Mouse (Mus musculus) cerebellum, adult 11 months (tissue): ENCODE measurements at regions not wholly inside any gene's neighbourhood (a gene's known extent, or its start where the extent isn't known, plus 50 kb on each side); places are given as distances from the start of the nearest gene placed in this dataset.

ENCODE experiments used
- DNase-seq: peaks from one replicate; pipeline ENCODE4 v3.0.0; 2022

DNA sequence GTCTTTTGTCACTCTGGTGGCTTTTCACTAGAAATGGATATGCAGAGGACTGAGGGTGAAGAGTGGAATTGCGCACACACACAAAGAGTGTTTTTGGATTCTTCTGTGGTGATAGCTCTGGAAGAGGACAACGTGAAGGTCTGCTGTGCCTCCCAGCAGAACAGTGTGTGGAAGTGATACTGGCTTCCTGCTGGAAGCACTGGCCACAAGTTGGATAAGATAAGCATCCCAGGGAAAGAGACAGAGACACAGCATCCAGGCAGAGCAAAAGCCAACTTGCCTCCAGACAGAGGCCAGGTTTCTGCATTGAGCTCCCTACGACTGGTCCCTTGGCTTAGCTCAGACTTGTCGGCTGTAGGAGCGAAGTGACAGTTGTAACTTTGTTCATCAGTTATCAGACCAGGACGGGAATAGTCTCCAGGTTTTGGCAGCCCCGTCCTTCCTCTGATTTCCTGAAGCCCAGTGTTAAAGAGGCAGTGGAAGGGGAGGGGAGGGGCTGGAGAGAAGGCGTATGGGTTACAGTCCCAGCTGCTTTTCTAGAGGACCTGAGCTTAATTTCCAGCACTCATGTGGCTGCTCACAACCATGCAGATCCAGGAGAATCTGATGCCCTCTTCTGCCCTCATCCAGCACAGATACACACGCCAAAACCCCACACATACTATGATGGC is 89.2 kb downstream of the Tmem170b start:
- no peak for DNase-seq

DNA sequence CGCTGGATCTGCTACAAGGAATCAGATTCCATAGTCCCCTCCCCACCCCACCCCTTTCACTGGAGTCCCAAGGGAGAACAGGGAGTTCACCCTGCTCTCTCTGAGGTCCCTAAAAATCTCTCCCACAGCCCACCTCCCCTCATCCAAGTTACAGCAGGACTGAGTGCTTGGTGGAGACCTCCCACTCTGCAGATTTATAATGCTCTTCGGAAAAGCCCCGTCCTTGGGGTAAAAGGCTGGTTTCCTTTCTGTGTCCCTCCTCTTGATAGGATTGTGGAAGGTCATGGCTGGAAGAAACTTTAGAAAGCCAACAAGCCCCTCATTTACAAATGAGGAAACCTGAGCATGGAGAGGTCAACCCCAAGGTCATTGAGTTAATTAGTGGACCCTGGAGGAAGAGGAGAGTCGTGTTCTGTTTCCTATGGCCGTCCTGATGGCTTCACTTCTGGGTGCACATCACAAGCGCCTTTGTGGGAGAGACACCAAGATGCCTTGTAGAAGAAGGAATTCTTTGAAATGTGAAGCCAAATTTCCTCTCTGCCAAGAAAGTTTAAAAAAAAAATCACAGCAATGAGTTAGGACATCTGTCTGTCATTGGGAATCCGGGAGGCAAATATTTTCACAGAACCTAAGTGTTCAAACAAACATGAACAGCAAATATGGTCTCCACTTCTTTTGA is 91.2 kb downstream of the Tmem170b start:
- DNase-seq = no peak

DNA sequence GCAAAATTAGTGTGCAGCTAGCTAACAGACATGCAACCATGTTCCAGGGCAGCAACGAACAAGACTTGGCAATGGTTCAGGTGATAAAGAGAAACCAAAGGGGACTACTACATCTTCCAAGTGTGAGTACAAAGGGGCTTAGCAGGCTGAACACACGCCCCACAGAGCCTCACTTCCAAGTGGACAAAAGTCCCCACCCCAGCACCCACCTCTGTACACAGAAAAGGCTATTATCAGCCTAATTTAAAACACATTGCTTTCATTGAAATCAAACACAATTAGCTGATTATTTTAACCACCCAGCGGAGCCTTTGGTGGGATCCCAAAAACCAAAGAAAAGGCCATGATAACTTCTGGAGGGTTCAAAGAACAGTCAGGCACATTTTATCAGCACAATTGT is 95.6 kb downstream of the Tmem170b start:
- no peak for DNase-seq

DNA sequence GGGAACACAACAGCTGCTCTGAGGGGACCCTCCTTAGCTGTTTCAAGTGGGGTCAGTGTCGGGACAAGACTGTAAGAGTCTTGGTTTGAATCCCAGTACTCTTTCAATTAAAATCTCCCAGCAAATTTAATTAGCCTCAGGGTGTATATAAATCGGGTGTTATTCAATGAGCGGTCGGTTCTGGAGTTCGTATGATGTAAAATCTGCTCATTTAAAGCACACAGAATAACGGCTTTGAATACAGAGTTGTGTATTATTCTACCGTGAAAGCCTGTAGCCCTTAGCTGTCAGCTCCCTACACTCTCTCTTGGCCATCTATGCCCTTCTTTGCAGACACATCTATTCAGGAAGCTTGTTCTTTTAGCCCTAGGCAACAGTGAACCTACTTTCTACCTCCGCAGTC is 96.1 kb downstream of the Tmem170b start:
- DNase-seq = no peak

DNA sequence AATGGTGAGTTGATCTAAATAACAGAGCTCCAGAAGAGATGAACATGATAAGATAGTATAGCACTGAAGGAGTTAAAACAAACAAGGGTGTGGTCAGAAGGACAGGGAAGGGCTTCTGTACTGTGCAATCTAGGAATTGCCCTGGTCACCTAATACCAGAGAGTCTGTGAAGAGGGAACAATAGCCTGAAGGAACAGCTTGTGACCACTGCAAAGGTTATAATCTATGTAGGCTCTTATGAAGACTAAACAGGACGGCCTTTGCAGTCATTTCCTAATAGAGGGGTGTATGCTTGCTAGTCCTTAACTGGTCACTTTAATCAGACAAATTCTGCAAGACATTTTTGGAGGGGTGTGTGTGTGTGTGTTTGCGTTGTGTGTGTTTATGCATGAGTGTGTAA is 97.5 kb downstream of the Tmem170b start:
- DNase-seq = no peak

DNA sequence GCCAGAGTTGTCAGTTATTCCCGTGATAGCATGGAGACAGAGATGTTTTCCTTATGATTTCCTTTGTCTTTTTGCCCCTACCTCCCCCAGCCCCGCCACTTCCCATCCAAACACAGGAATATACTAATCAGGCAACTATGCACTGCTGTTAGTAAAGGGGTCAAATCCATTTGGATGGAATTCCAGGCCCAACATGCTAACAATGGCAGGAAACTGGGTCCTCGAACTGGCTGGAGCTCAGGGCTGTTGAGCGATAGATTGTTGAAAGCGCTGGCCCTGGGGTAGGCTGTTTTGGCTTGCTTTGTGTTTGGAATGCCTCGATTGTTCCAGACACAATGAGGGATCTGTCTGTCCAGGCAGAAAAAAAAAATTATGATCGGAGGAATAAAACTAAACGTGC is 97.9 kb downstream of the Tmem170b start:
- no peak for DNase-seq

- no peak for DNase-seq
Measured at GRCm38 (mm10) chr13:41704806-41705205, 99.1 kb downstream of the Tmem170b start.

- DNase-seq = no peak
Measured at GRCm38 (mm10) chr13:41705636-41706035, 99.9 kb downstream of the Tmem170b start.

- DNase-seq = no peak
Measured at GRCm38 (mm10) chr13:41707811-41708210, 102.1 kb downstream of the Tmem170b start.

DNA sequence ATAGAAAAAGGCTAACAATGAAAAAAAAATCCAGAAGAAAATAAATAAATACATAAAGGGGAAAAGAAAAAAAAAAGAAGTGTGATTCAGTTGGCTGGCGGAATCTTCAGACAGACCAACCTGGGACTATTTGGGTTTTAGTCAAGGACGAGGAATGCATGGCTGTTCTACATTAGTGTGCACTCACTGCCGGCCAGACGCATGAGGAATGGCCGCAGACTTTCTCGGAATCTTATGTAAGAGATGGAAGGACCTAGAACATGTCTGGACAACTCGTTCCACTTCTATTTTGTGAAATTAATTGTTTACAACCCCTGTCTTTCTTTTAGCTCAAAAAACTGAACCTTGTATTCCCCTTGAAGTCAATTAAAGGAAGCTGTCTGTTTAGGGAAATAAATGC is 103.4 kb downstream of the Tmem170b start:
- DNase-seq = no peak

DNA sequence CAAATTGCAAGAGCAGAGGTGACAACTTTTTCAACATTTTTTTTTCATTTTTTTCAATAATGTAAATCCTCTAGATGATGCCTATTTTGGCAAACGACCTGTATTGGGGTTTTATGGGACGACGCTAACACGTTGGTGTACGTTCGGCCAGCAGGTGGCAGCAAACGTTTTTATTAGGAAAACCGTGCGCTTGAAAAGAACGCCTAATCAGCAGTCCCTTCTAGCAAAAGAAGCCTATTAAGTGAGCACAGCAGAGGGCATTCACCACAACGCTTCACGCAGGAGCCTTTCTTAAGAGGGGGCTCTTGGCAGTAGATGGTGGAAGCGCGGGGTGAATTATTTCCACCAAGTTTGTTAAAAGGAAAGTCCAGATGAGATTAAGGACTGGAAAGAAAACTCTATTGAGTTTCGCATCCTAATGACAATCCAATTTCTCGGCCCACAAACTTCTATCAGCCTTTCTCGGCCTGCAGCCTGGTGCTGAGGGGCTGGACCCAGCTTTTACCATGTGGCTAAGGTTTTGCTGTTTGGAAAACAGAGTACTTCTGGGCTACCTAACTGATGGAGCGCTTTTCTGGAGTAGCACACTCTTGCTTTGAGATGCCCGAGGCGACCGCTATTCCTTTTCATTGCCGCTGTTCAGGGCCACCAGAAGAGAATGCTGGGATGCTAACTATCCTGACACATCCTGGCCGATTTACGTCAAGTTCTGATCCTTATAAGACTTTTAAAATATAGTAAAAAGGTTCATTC is 103.9 kb downstream of the Tmem170b start:
- DNase-seq = peak; percentile 59

- DNase-seq = no peak
Measured at GRCm38 (mm10) chr13:41712616-41713015, 106.9 kb downstream of the Tmem170b start.
